Mouse (Mus musculus) forebrain, embryonic 14.5 days (tissue): ENCODE measurements around the gene Scgb1a1. TPM values are rescaled to one million over a fixed set of nuclear protein-coding genes. Genes with fewer than 3 reads are reported as not detected.

Experiments
- ATAC-seq: fragments of 200-750 bp; cut with Nextera tagmentation; 2 replicates; pipeline ENCODE4 v1.8.0; 2017; ENCODE audit warnings: mild to moderate bottlenecking, moderate library complexity
- DNase-seq: peaks from one replicate; pipeline ENCODE4 v3.0.0-alpha.2; 2015; ENCODE audit warnings: low spot score
- H3K27ac ChIP-seq: fragments of 300-500 bp; sonication (generic); 2 replicates; pipeline ENCODE4 v1.5.1; 2014; ENCODE audit warnings: low read depth, mild to moderate bottlenecking, control low read depth, low read length, moderate library complexity
- H3K27me3 ChIP-seq: fragments of 300-500 bp; sonication (generic); replicated peaks from 2 replicates; pipeline ENCODE4 v1.6.1; 2014; ENCODE audit warnings: low read length, control low read depth, mixed read lengths; ENCODE audit not compliant: control insufficient read depth, insufficient read depth
- H3K36me3 ChIP-seq: fragments of 300-500 bp; sonication (generic); 2 replicates; pipeline ENCODE4 v1.6.1; 2014; ENCODE audit warnings: low read length, control low read depth; ENCODE audit not compliant: control insufficient read depth, insufficient read depth
- H3K4me1 ChIP-seq: fragments of 300-500 bp; sonication (generic); 2 replicates; pipeline ENCODE4 v1.6.1; 2014; ENCODE audit warnings: antibody characterized with exemption, low read length, control low read depth; ENCODE audit not compliant: control insufficient read depth, insufficient read depth
- H3K4me2 ChIP-seq: fragments of 300-500 bp; sonication (generic); 2 replicates; pipeline ENCODE4 v1.6.1; 2014; ENCODE audit warnings: mild to moderate bottlenecking, control low read depth, low read length
- H3K4me3 ChIP-seq: fragments of 300-500 bp; sonication (generic); 2 replicates; pipeline ENCODE4 v1.5.1; 2014; ENCODE audit warnings: low read depth, low read length, control low read depth
- H3K9ac ChIP-seq: fragments of 300-500 bp; sonication (generic); 2 replicates; pipeline ENCODE4 v1.6.1; 2014; ENCODE audit warnings: mild to moderate bottlenecking, low read length, control low read depth, moderate library complexity
- H3K9me3 ChIP-seq: fragments of 300-500 bp; sonication (generic); replicated peaks from 2 replicates; pipeline ENCODE4 v1.6.1; 2016; ENCODE audit warnings: low read length, control low read depth, mixed read lengths; ENCODE audit not compliant: control insufficient read depth
- WGBS: fragments of 180-500 bp; shearing (Covaris S2); extraction: QIAGEN DNeasy Blood & Tissue Kit; methylation state at CpG from one replicate; pipeline ENCODE4 v1.1.7; 2014; 5-methylcytosine and 5-hydroxymethylcytosine counted together
- polyA plus RNA-seq: library from polyadenylated mRNA; unstranded; fragments of >200 nt; fragmentation: Nextera tagmentation; extraction: Ambion mirVana; gene quantifications from 2 replicates; pipeline ENCODE4 v1.2.1, GENCODE M21; 2014

The Scgb1a1 gene
- polyA plus RNA-seq, 1 experiment from 2014 or later = not detected

DNA sequence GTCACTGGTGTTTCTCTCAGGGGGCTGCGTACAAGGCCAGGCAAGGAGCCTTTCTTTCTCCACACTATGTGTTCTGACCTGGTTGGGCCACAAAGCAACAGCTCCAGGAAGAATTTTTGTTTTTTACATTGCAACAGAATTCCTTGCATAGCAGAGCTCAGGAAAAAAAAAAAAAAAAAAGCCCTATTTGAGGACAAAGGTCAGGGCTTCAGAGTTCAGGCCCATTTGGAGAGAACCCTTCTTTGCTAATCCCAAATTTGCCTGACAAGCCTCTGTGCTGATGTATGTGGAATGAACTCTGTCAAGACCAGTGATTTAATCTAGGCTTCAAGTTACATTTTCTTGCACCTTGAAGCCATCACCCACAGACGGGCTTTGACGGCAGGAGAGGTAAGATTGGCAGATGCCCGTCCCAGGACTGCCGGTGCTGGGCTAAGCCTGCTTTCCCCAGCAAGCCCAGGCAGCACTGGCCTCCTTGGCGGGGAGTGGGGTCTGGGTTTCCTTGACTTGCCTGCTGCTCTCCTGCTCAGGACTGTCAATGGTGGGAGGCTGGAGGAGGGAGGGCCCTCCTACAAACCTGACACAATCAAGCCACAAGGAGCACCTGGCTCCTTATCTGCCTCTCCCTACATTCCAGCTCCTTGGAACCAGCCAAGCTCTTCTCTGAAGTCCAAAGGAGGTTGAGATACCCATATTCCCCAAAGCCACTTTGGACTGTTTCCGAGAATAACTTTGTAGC, 40.4 kb downstream of the Scgb1a1 start:
- no peak for ATAC-seq
- Histone ChIP-seq H3K27ac (no peak overlapping the region), H3K4me2 (no peak overlapping the region), H3K9me3 (no peaks in the 10 kb centered on the region), H3K27me3 (no peaks in the 10 kb centered on the region), H3K9ac (no peak overlapping the region), H3K36me3 (no peaks in the 10 kb centered on the region), H3K4me3 (no peak overlapping the region), H3K4me1 (no peaks in the 10 kb centered on the region)
- WGBS = 78% methylated on average over 7 of the region's 7 CpGs
- DNase-seq = no peak

DNA sequence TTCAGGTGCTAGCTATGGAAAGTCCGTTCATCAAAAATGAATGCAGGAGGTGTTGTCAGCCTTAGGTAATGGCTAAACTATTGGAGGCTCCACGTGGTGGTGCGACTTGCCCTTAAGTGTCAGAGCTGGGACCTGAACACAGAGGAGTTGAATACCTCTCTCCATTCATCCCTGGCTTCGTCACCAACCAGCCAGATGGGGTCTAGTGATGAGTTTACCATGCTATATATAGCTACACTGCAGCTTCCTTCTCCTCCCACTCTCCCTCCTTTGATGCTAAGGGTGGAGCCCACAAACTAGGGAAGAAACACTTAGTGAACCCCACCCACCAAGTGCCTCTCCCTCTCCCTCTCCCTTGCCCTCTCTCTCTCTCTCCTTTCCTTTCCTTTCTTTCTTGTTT, 43.5 kb downstream of the Scgb1a1 start:
- Histone ChIP-seq H3K36me3 (no peaks in the 10 kb centered on the region), H3K4me1 (no peaks in the 10 kb centered on the region), H3K9me3 (no peaks in the 10 kb centered on the region), H3K4me2 (no peak overlapping the region), H3K4me3 (no peak overlapping the region), H3K27ac (no peak overlapping the region), H3K27me3 (no peaks in the 10 kb centered on the region), H3K9ac (no peak overlapping the region)
- ATAC-seq (no peak), DNase-seq (no peak)
- WGBS = 83% methylated on average over 4 of the region's 4 CpGs

DNA sequence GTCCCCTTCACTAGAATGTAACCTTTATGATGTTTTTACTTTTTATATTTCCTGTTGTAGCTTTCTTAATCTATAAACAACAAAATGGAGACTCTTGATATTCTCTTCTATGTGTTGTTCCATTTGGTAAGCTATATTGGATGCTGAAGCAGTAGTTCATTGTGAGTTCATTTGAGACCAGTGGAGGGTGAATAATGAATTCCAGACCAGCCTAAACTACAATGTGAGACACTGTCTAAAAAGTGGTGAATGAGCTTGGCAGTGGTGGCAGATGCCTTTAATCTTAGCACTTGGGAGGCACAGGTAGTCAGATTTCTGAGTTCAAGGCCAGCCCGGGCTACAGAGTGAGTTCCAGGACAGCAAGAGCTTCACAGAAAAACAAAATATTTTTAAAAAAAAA, 44.6 kb downstream of the Scgb1a1 start:
- Histone ChIP-seq H3K36me3 (no peaks in the 10 kb centered on the region), H3K27me3 (no peaks in the 10 kb centered on the region), H3K4me2 (no peak overlapping the region), H3K4me1 (no peaks in the 10 kb centered on the region), H3K4me3 (no peak overlapping the region), H3K9me3 (no peaks in the 10 kb centered on the region), H3K27ac (no peak overlapping the region), H3K9ac (no peak overlapping the region)
- ATAC-seq (no peak), DNase-seq (no peak)
- WGBS = 69% methylated on average over 1 of the region's 1 CpGs

DNA sequence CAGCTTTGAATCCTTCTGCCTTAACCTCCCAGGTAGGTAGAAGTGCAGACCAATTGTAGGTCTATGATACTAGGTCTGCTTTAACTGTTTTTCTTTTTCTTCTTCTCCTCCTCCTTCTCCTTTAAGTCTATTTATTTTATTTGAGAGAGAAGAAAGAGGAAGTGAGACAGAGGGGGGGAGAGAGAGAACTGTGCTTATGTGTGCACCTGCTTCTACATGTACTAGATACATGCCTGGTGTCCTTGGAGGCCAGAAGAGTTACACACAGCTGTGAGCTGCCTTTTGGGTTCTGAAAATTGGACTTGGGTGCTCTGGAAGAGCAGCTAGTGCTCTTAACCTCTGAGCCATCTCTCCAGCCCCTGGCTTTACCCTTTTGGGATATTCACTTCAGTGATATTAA, 46.7 kb downstream of the Scgb1a1 start:
- DNase-seq (no peak), ATAC-seq (no peak)
- Histone ChIP-seq H3K36me3 (no peaks in the 10 kb centered on the region), H3K4me1 (no peaks in the 10 kb centered on the region), H3K27me3 (no peaks in the 10 kb centered on the region), H3K9ac (no peak overlapping the region), H3K4me2 (no peak overlapping the region), H3K9me3 (no peaks in the 10 kb centered on the region), H3K4me3 (no peak overlapping the region), H3K27ac (no peak overlapping the region)

DNA sequence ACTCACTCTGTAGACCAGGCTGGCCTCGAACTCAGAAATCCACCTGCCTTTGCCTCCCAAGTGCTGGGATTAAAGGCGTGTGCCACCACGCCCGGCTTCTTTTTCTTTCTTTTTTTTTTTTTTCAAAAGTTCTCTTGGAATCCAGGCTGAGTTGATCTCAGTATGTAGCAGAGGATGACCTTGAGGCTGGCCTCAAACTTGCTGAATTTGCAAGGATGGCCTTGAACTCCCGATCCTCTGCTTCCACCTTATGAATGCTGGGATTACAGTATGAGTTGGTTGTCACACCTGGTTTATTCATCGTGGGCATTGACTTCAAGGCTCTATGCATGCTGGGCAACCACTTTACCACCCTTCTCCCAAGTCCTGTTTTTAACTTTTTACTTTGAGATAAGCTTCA, 47.1 kb downstream of the Scgb1a1 start:
- Histone ChIP-seq H3K9ac (no peak overlapping the region), H3K27ac (no peak overlapping the region), H3K9me3 (no peaks in the 10 kb centered on the region), H3K36me3 (no peaks in the 10 kb centered on the region), H3K27me3 (no peaks in the 10 kb centered on the region), H3K4me2 (no peak overlapping the region), H3K4me3 (no peak overlapping the region), H3K4me1 (no peaks in the 10 kb centered on the region)
- no peak for ATAC-seq
- DNase-seq = no peak
- 87% methylated on average over 6 of the region's 6 CpGs for WGBS

DNA sequence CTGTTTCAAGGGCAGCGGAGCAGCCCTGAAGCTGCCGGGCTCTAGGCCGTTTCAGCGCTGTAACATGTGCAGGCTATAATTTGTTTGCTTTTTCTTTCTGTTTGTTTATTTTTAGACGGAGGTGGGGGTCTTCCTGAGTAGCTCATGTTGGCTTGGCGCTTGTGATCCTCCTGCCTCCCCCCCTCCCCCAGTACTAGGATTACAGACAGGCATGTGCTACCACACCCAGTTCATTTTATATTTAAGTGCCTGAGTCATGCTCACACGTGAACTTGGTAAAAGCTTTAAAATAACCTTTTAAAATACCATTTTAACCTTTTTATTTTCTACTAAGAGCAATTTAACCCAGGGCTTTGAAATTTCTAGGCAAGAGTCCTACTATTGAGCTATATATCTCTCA, 47.8 kb downstream of the Scgb1a1 start:
- 76% methylated on average over 7 of the region's 7 CpGs for WGBS

DNA sequence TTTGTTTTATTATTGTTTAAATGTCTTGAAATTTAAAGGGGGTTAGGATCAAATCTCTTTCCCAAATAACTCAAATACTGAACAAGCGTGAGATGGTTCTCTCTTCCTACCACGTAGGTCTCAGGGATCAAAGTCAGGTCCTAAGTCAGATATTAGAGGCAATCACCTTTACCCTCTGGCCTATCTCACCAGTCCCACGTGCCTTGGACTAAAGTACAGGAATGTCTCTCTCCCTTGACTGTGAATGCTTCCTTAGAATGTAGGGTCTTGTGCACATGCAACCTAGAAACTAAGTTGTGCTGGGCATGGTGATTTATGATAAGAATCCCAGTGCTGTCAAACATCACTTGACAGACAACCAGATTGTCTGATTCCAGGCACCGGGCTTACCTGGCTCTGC, 48.5 kb downstream of the Scgb1a1 start:
- Histone ChIP-seq H3K27ac (no peak overlapping the region), H3K27me3 (no peaks in the 10 kb centered on the region), H3K4me1 (no peaks in the 10 kb centered on the region), H3K36me3 (no peaks in the 10 kb centered on the region), H3K9me3 (no peaks in the 10 kb centered on the region), H3K4me3 (no peak overlapping the region), H3K4me2 (no peak overlapping the region), H3K9ac (no peak overlapping the region)
- ATAC-seq = no peak
- 85% methylated on average over 4 of the region's 4 CpGs for WGBS
- no peak for DNase-seq

More for the DNA sequence above, 47.8 kb downstream of the Scgb1a1 start:
- ATAC-seq (no peak), DNase-seq (no peak)
- Histone ChIP-seq H3K36me3 (no peaks in the 10 kb centered on the region), H3K27me3 (no peaks in the 10 kb centered on the region), H3K4me2 (no peak overlapping the region), H3K4me1 (no peaks in the 10 kb centered on the region), H3K4me3 (no peak overlapping the region), H3K9ac (no peak overlapping the region), H3K9me3 (no peaks in the 10 kb centered on the region), H3K27ac (no peak overlapping the region)

DNA sequence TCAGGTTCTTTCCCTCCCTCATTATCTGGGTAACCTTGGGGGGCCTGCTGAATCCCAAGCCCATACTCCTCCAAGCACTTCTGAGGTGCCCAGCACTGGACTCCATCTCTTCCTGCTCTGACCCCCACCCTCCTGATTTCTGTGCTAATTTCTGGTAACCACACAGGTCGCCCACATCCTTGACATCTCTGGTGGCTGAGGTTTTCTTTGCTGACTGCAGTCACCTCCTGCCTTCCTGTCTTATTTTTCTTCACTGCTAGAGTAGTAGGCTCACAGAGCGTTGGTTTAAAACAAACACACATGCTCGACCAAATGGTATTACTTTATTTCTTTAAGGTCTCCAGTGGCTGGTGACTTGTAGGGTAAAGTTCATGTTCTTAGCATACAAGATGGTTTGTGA, 49.6 kb downstream of the Scgb1a1 start:
- H3K4me2 ChIP-seq = no peak overlapping the region
- no peak overlapping the region for H3K4me3 ChIP-seq
- DNase-seq (no peak), ATAC-seq (no peak)
- 79% methylated on average over 3 of the region's 3 CpGs for WGBS
- no peaks in the 10 kb centered on the region for H3K36me3 ChIP-seq
- H3K4me1 ChIP-seq = no peaks in the 10 kb centered on the region
- no peaks in the 10 kb centered on the region for H3K27me3 ChIP-seq
- H3K9ac ChIP-seq = no peak overlapping the region
- no peaks in the 10 kb centered on the region for H3K9me3 ChIP-seq
- no peak overlapping the region for H3K27ac ChIP-seq

DNA sequence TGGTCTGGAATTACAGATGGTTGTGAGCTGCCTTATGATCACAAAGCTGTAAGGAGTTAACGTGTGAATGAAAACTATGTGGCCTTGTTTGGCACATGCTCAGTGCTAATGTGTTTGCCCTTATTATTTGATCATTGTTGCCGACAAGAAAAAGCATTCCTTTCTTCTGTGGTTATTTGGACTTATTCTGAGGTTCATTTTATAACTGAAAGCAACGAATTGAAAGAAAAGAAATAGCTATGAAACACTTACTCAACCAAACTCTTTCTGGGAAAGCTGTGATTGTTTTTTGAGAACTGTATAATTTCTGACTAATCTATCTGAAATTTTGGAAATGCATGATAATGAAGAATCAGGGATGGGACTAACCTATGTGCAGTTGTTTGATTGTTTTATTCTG, 52.7 kb downstream of the Scgb1a1 start:
- H3K9me3 ChIP-seq = no peaks in the 10 kb centered on the region
- no peak overlapping the region for H3K4me3 ChIP-seq
- no peak overlapping the region for H3K27ac ChIP-seq
- H3K4me1 ChIP-seq = no peaks in the 10 kb centered on the region
- WGBS = 66% methylated on average over 3 of the region's 3 CpGs
- ATAC-seq (no peak), DNase-seq (no peak)
- no peaks in the 10 kb centered on the region for H3K36me3 ChIP-seq
- H3K4me2 ChIP-seq = no peak overlapping the region
- H3K9ac ChIP-seq = no peak overlapping the region
- no peaks in the 10 kb centered on the region for H3K27me3 ChIP-seq
